18 mouse cellular contexts compared by ENCODE assay signal in the genomic region with DNA sequence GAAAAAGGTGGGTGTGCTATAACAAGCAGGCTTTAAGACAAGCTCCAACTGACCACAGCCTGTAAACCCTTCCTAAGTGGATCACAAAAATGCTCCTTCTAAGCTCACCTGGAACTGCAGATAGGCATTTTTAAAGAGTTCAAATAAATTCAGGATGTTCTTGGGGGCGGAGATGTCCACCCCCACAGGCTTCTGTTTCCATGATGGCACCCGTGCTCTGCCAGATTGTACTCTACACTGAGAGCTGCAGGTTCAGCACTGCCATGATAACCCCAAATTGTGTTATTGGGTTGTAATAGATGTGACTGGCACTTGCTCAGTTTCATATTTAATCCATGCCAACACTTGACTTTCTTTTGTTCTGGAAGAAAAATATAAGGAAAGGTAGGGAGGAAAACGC.
"Had no signal": no experiment of that assay in that cellular context is flagged by ENCODE, and none has a peak within 500 bp of the region (broad histone marks: within the 10 kb centered on the region; RNA-seq: fewer than 3 reads in every experiment).

No protein-coding gene starts in this region.

- DNase-seq: lung, adult 2 months; lung, postnatal 14 days; lung, postnatal 36 days; retina, postnatal 1 day; right cerebral cortex, postnatal 25 days; right cerebral cortex, postnatal 4 days; spleen, adult 18-20 months; thymus, adult 18-20 months; thymus, postnatal 14 days; thymus, postnatal 36 days had no signal

- H3K27ac ChIP-seq: lung, embryonic 15.5 days; macrophage; midbrain, embryonic 13.5 days; midbrain, embryonic 15.5 days; neural tube, embryonic 13.5 days; neural tube, embryonic 15.5 days had no signal

- H3K4me3 ChIP-seq: lung, embryonic 15.5 days; megakaryocyte, embryonic 14.5 days; midbrain, embryonic 13.5 days; midbrain, embryonic 15.5 days; myocyte; neural tube, embryonic 13.5 days; neural tube, embryonic 15.5 days had no signal
